Mouse (Mus musculus) liver, embryonic 14.5 days (tissue): ENCODE measurements around the gene Pvr.

Source experiments
- CTCF ChIP-seq: IDR thresholded peaks from 2 replicates; pipeline ENCODE4 v1.5.1; 2016; ENCODE audit warnings: antibody characterized with exemption, low read depth, control low read depth
- EP300 ChIP-seq: IDR thresholded peaks from 2 replicates; pipeline ENCODE4 v1.6.1; 2016; ENCODE audit warnings: antibody characterized with exemption, low read depth

GRCm38 (mm10) chr7:19871137-19871621, 49.8 kb downstream of the Pvr start:
- TF ChIP-seq CTCF = no peak
- TF ChIP-seq EP300 = no peak
